Mouse (Mus musculus): ENCODE results near the gene Ern1. TPM values are rescaled to one million over a fixed set of nuclear protein-coding genes. Genes with fewer than 3 reads are reported as not detected.

Gene Ern1
- polyA plus RNA-seq, 1 experiment from 2014 or later: 5.7 TPM

DNA sequence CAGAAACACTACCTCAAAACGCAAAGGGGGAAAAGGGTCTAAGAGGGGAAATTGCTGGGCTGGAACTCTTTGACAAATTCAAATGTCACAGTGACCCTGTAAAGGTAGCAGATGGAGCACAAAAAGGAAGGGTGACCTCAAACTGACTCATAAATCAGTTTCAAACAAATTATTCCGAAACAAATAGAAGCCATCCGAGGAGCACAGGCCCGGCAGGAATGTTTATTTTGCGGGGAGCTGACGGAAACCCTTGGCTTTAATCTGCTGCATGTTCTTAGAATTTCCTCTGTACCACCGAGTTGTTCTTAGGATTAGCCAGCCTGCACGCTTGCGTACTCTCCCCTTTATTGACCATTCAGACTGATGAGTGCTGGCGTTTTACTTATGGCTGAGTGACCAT is 2.4 kb upstream of the Ern1 start:
- H3K4me2 ChIP-seq: no peak overlapping the region
- H3K27me3 ChIP-seq (replicated peaks): no peaks in the 10 kb centered on the region
- H3K4me1 ChIP-seq (replicated peaks): peaks cover 9% of the 10 kb centered on the region
- WGBS: 63% methylated on average over 10 of the region's 10 CpGs
- no peak for ATAC-seq (ENCODE audit: insufficient number of reproducible peaks, low FRiP score)
- H3K9me3 ChIP-seq (replicated peaks): no peaks in the 10 kb centered on the region
- H3K27ac ChIP-seq (ENCODE audit: poor library complexity, severe bottlenecking): no peak overlapping the region
- H3K36me3 ChIP-seq: no peaks in the 10 kb centered on the region
- no peak overlapping the region for H3K4me3 ChIP-seq
- H3K9ac ChIP-seq: no peak overlapping the region

DNA sequence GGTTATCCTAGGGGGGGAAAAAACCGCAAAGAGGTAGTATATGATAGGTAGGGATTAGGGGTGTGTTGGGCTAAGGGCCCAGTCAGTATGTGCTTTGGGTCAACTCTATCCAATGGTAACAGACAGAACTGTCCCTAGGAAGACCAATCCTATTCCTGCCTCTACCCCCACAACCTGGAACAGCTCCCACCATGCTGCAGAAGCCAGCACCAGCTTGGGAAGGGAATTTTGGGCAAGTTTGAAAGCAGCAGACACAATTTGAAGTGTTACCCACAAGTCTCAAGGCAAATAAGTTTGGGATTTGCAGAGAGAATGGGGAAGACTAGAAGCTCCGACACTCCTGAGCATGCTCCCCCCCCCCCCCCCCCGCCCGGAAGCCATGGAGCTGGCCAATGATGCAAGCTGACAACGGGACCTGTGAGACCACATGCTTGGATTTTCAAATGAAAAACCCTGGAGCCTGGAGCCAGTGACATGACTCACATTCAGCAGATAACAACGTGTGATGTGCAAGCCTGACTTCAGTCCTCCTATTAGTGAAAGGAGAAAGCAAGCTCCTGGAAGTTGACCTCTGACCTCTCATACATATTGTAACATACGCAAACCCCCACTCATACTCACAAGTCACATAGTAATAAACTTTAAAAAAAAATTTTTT is 1.5 kb upstream of the Ern1 start:
- no peak overlapping the region for H3K9ac ChIP-seq
- no peaks in the 10 kb centered on the region for H3K9me3 ChIP-seq (replicated peaks)
- no peak for ATAC-seq (ENCODE audit: insufficient number of reproducible peaks, low FRiP score)
- H3K4me2 ChIP-seq: no peak overlapping the region
- no peak overlapping the region for H3K27ac ChIP-seq (ENCODE audit: poor library complexity, severe bottlenecking)
- WGBS: 55% methylated on average over 6 of the region's 7 CpGs
- H3K4me1 ChIP-seq (replicated peaks): peaks cover 9% of the 10 kb centered on the region
- no peaks in the 10 kb centered on the region for H3K36me3 ChIP-seq
- H3K27me3 ChIP-seq (replicated peaks): no peaks in the 10 kb centered on the region
- no peak overlapping the region for H3K4me3 ChIP-seq

DNA sequence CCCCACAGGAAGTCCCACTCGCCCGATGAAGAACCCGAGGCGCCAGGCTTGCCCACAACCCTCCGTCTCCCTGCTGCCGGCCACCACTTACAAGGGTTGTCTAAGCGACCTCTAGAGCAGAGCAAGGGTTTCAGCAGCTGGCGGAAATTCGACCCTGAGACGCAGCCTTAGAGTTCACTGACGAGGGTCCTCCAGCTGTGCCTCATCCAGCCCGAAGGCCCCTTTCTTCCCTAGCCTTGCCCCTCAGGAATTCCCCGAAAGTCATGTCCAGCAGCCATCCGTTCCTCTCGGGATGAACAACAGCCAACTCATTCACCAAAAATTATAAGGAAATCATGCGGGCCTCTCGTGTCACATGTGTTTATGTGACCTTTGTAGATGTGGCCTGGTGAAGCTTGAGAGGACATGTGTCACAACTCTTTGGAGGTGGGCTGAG is 492 bp upstream of the Ern1 start:
- Histone ChIP-seq H3K9ac (0 out of 2 replicates have a peak overlapping the region, but pooled peaks have one; percentile 21), H3K27me3 (replicated peaks) (no peaks in the 10 kb centered on the region), H3K36me3 (no peaks in the 10 kb centered on the region), H3K4me3 (peak overlapping the region; percentile 82), H3K4me1 (replicated peaks) (peaks cover 9% of the 10 kb centered on the region), H3K9me3 (replicated peaks) (no peaks in the 10 kb centered on the region), H3K4me2 (peak overlapping the region; percentile 88), H3K27ac (ENCODE audit: poor library complexity, severe bottlenecking) (no peak overlapping the region)
- peak; percentile 46 for ATAC-seq (ENCODE audit: insufficient number of reproducible peaks, low FRiP score)
- 11% methylated on average over 17 of the region's 17 CpGs for WGBS

DNA sequence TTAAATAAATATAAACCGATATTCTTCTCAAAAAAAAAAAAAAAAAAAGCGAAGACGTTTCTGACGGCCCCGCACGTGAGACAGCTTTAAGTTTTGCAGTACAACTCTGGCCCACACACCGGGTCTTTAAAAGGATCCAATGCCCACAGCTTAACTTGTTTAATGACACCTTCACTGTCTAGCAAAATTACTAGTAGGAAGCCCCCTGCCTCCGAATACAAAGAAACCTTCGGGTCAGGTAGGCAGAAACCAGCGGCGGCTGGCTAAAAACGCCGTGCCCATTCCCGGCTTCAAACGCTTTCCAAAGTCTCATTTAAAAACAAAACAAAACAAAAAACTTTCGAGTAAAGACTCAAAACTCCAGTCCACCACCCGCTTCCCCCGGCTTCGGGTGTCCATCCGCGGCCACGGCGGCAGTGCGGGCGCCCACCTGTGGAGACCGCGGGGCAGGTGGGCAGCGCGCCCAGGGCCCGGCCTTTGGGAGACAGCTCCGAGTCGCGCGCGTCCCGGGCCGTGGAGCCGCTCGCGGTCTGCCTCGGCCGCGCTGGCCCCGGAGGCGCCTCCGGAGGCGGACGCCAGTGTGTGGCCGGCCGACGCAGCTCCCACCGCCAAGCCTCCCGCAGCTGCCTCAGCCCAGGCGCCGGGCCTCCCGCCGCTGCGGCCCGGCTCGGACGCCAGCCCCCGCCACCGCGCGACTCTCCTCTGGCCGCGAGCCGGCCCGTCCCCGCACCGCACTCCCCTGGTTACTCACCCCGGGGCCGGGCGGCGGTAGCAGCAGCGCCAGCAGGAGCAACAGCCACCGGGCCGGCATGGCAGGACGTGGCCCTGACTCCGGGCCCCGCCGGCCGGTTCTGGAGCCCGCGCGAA is 553 bp downstream of the Ern1 start:
- WGBS: under 1% methylated on average over 80 of the region's 86 CpGs
- Histone ChIP-seq H3K4me3 (peak overlapping the region; percentile 82), H3K9me3 (replicated peaks) (no peaks in the 10 kb centered on the region), H3K4me1 (replicated peaks) (peaks cover 9% of the 10 kb centered on the region), H3K27me3 (replicated peaks) (no peaks in the 10 kb centered on the region), H3K36me3 (no peaks in the 10 kb centered on the region), H3K4me2 (peak overlapping the region; percentile 88), H3K9ac (peak overlapping the region; percentile 91), H3K27ac (ENCODE audit: poor library complexity, severe bottlenecking) (peak overlapping the region; percentile 78)
- ATAC-seq (ENCODE audit: insufficient number of reproducible peaks, low FRiP score): peak; percentile 77

DNA sequence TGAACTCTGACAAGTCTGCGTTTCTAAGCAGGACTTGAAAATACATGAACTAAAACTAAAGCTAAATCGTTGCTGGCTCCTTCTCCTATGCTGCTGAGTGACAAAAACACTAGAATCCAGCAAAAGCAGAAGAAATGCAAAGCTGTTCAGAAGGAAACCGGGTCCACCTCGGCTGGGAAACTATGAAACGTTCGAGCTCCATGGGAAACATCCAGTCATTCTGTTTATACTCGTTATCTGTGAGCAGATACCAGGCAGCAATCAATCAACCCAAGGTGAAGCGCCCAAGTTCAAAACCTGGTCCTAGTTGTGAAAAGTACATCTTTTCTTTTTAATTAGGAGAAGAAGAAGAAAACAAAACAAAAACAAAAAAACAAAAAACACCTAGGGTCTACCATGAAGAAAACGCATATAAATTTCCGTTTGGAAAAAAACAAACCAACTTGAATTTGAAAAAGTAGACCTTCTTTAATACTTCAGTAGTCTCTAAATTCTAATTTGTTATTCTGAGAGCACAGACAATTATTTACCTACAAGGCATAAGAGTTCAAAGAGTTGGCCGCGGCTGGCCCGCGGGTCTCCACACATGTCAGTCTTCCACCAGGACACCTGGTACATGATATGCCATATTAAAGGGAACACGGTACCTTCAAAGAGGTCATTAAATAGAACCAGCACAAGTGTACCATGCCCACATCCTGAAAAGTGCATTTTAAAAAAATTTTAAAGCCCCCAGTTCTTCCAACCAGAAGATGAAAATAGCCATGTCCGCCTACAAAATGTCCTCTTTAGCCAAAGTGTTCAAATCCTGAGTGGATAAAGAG is 1.4 kb downstream of the Ern1 start:
- peaks cover 9% of the 10 kb centered on the region for H3K4me1 ChIP-seq (replicated peaks)
- 31% methylated on average over 16 of the region's 16 CpGs for WGBS
- no peaks in the 10 kb centered on the region for H3K27me3 ChIP-seq (replicated peaks)
- no peaks in the 10 kb centered on the region for H3K36me3 ChIP-seq
- peak overlapping the region; percentile 82 for H3K4me3 ChIP-seq
- H3K9ac ChIP-seq: peak overlapping the region; percentile 91; the same call in 1 of the 2 replicates
- no peak overlapping the region for H3K27ac ChIP-seq (ENCODE audit: poor library complexity, severe bottlenecking)
- ATAC-seq (ENCODE audit: insufficient number of reproducible peaks, low FRiP score): no peak
- no peaks in the 10 kb centered on the region for H3K9me3 ChIP-seq (replicated peaks)
- peak overlapping the region; percentile 88 for H3K4me2 ChIP-seq

DNA sequence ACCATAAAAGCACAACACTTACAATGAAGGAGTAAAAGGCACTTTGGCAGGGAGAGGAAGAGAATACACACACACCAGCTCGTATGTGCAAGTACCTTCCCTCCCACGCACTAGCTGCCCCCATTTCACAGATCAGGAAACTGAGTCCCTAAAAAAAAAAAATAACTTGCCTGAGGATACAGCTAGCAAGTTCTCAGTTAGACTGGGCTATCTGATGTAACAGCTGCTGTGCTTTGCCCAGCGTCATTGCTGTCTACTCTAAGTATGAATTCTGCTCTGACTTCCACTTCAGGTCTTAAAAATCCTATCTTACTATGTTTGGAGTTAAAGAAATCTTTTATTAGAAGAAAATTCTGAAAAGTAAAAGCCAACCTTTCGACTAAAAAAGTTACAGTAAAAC is 2.0 kb downstream of the Ern1 start:
- Histone ChIP-seq H3K4me2 (0 out of 2 replicates have a peak overlapping the region, but pooled peaks have one; percentile 88), H3K4me3 (no peak overlapping the region), H3K4me1 (replicated peaks) (peaks cover 9% of the 10 kb centered on the region), H3K36me3 (no peaks in the 10 kb centered on the region), H3K9me3 (replicated peaks) (no peaks in the 10 kb centered on the region), H3K27ac (ENCODE audit: poor library complexity, severe bottlenecking) (no peak overlapping the region), H3K27me3 (replicated peaks) (no peaks in the 10 kb centered on the region), H3K9ac (no peak overlapping the region)
- WGBS: 61% methylated on average over 4 of the region's 4 CpGs
- no peak for ATAC-seq (ENCODE audit: insufficient number of reproducible peaks, low FRiP score)

DNA sequence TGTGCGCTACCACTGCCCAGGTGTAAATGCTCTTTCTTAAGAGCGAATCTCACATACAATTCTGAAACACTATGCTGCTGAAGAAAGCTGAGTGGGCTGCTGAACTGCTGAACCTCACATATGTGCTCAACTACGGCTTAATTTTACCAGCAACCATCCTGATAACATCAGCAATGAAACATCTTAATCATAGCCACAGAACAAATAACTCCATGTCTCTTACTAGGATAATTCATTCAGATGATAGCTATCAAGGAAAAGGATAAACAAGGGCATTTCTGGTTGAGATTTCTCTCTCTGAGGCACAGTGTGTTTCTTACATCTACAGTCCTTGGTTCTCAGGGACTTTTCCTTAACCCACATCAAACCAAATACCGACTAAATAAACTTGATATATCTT is 2.8 kb downstream of the Ern1 start:
- Histone ChIP-seq H3K36me3 (no peaks in the 10 kb centered on the region), H3K4me2 (no peak overlapping the region), H3K9me3 (replicated peaks) (no peaks in the 10 kb centered on the region), H3K4me1 (replicated peaks) (peaks cover 9% of the 10 kb centered on the region), H3K9ac (no peak overlapping the region), H3K27me3 (replicated peaks) (no peaks in the 10 kb centered on the region), H3K27ac (ENCODE audit: poor library complexity, severe bottlenecking) (no peak overlapping the region), H3K4me3 (no peak overlapping the region)
- WGBS: 90% methylated on average over 4 of the region's 4 CpGs
- ATAC-seq (ENCODE audit: insufficient number of reproducible peaks, low FRiP score): no peak

DNA sequence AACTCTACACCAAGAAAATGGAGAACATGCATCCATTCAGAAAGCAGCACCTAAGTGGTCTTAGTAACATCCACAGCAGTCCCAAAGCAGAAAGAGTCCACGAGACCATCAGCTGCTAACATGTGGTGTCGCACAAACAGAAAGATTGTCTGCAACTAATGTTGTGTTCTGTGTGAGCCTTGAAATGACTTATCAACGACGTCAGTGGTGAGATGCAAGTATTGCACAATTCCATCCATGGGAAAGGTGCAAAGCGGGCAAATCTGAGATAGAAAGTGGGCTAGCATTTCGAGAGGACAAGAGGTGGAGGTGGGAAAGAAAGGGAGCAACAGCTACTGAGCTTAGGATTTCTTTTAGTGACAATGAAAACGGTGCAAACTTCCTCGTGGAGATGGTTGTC is 4.8 kb downstream of the Ern1 start:
- H3K27ac ChIP-seq (ENCODE audit: poor library complexity, severe bottlenecking): no peak overlapping the region
- H3K4me3 ChIP-seq: no peak overlapping the region
- no peak for ATAC-seq (ENCODE audit: insufficient number of reproducible peaks, low FRiP score)
- WGBS: 79% methylated on average over 8 of the region's 8 CpGs
- H3K9ac ChIP-seq: no peak overlapping the region
- H3K4me2 ChIP-seq: no peak overlapping the region
- H3K4me1 ChIP-seq (replicated peaks): peaks cover 6% of the 10 kb centered on the region
- no peaks in the 10 kb centered on the region for H3K36me3 ChIP-seq
- H3K27me3 ChIP-seq (replicated peaks): no peaks in the 10 kb centered on the region
- no peaks in the 10 kb centered on the region for H3K9me3 ChIP-seq (replicated peaks)

DNA sequence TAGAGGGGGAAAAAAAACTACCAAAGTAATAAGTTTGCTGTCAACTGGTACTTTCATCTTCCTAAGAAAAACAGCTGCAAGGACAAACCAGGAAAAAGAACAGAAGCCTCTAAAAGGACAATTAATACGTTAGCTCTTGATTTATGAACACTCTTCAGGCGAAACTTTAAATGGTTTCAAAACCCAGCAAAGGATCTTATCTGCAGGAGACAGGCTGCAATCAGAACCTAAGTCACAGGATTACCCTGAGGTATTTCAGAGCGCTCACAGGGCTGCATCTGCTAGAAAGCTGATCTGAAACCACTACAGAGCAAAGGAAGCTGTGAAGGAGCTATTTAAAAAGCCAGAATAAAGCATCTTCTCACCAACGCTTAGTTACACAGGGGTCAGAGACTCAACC is 6.0 kb downstream of the Ern1 start:
- peaks cover 6% of the 10 kb centered on the region for H3K4me1 ChIP-seq (replicated peaks)
- H3K36me3 ChIP-seq: no peaks in the 10 kb centered on the region
- H3K4me2 ChIP-seq: no peak overlapping the region
- H3K27me3 ChIP-seq (replicated peaks): no peaks in the 10 kb centered on the region
- H3K9ac ChIP-seq: no peak overlapping the region
- no peak overlapping the region for H3K27ac ChIP-seq (ENCODE audit: poor library complexity, severe bottlenecking)
- no peaks in the 10 kb centered on the region for H3K9me3 ChIP-seq (replicated peaks)
- WGBS: 43% methylated on average over 4 of the region's 4 CpGs
- ATAC-seq (ENCODE audit: insufficient number of reproducible peaks, low FRiP score): no peak
- no peak overlapping the region for H3K4me3 ChIP-seq

DNA sequence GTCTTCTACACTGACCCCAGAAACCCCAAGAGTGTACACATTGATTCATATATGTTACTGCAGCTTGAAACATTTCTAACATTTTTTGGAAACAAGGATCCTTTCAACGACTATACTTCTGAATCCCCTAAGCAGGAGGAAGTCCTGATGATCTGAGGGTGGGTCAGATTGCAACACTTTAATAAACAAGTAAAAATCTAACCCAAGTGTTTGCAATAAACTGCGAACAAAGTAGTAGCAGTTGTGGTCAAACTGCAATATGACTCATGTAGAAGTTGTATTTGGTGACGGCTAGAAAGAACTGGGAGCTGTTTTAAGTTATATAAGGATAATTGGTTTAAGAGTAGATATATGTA is 7.1 kb downstream of the Ern1 start:
- Histone ChIP-seq H3K4me3 (no peak overlapping the region), H3K27me3 (replicated peaks) (no peaks in the 10 kb centered on the region), H3K27ac (ENCODE audit: poor library complexity, severe bottlenecking) (no peak overlapping the region), H3K36me3 (no peaks in the 10 kb centered on the region), H3K9ac (no peak overlapping the region), H3K4me1 (replicated peaks) (peaks cover 2% of the 10 kb centered on the region), H3K9me3 (replicated peaks) (no peaks in the 10 kb centered on the region), H3K4me2 (no peak overlapping the region)
- no peak for ATAC-seq (ENCODE audit: insufficient number of reproducible peaks, low FRiP score)
- 80% methylated on average over 3 of the region's 3 CpGs for WGBS
